Mouse (Mus musculus): ENCODE results near the gene Efcab9. TPM values are rescaled to one million over a fixed set of nuclear protein-coding genes. Genes with fewer than 3 reads are reported as not detected.

Gene Efcab9
- total and polyA plus RNA-seq, 3 experiments: 0.25 to 1.5 TPM; not detected in 1

- Histone ChIP-seq H3K9ac (ENCODE audit: insufficient read depth, low read depth) (no peak overlapping the region), H3K9me3 (replicated peaks; ENCODE audit: low read length) (no peaks in the 10 kb centered on the region), H3K27ac (ENCODE audit: insufficient read depth, low read depth) (no peak overlapping the region), H3K79me2 (replicated peaks; ENCODE audit: control insufficient read depth, extremely low read depth, insufficient read depth, poor library complexity, severe bottlenecking) (no peaks in the 10 kb centered on the region), H3K4me3 (replicated peaks in 1 of 3; ENCODE audit: low read depth in 2 of 3, low read length in 2 of 3, poor library complexity in 1 of 3) (no peak overlapping the region), H3K4me1 (ENCODE audit: control insufficient read depth in 1 of 2, insufficient read depth in 2 of 2) (peaks cover 13 to 17% of the 10 kb centered on the region in 2 experiments), H3K36me3 (replicated peaks in 1 of 2; ENCODE audit: control insufficient read depth in 1 of 2, insufficient read depth in 1 of 2, low read length in 1 of 2) (peaks cover 0 to 2% of the 10 kb centered on the region in 2 experiments), H3K27me3 (replicated peaks) (no peaks in the 10 kb centered on the region), H3K4me2 (ENCODE audit: insufficient read depth, low read depth, poor library complexity, severe bottlenecking) (peak overlapping the region; percentile 26; the same call in 1 of the 2 replicates)
- dilution Hi-C loops (cut with MboI; ENCODE audit: extremely low pct_ligation_motif_present, extremely low pct_unique_long_range_greater_than_20kb, low sequenced_read_pairs) (no loop called here), in situ Hi-C loops (cut with MboI; ENCODE audit: low pct_ligation_motif_present, low pct_unique_long_range_greater_than_20kb, low sequenced_read_pairs) (no loop called here)
- no peak for DNase-seq (ENCODE audit: extremely low read depth)
- 0 out of 2 replicates have a peak, but pooled peaks have one; percentile 22 for TF ChIP-seq RCOR1 (conservative IDR thresholded peaks at IDR 0.05; ENCODE audit: low read depth, low read length)
- TF ChIP-seq USF2 (conservative IDR thresholded peaks at IDR 0.05; ENCODE audit: low read depth, low read length): peak; percentile 40; the same call in 1 of the 2 replicates
- TF ChIP-seq MAX (IDR thresholded peaks at IDR 0.05; ENCODE audit: low read length): peak; percentile 50
- TF ChIP-seq EP300 (IDR thresholded peaks at IDR 0.05; ENCODE audit: low read length): peak; percentile 42; the same call in 1 of the 2 replicates
- TF ChIP-seq SMC3 (IDR thresholded peaks at IDR 0.05; ENCODE audit: low read depth, low read length): no peak
- peak; percentile 36; the same call in 1 of the 2 replicates for TF ChIP-seq CHD2 (IDR thresholded peaks at IDR 0.05; ENCODE audit: low read length)
- TF ChIP-seq USF1 (IDR thresholded peaks at IDR 0.05; ENCODE audit: low read depth, low read length): peak; percentile 68
- TF ChIP-seq E2F4 (IDR thresholded peaks at IDR 0.05; ENCODE audit: insufficient replicate concordance, low read depth, low read length): no peak
- no peak for TF ChIP-seq MAZ (IDR thresholded peaks at IDR 0.05; ENCODE audit: low read depth, low read length)
- no peak for TF ChIP-seq PAX5 (IDR thresholded peaks at IDR 0.05; ENCODE audit: low read length)
- no peak for TF ChIP-seq HCFC1 (IDR thresholded peaks at IDR 0.05; ENCODE audit: low read depth, low read length)
- TF ChIP-seq CTCF (conservative IDR thresholded peaks at IDR 0.05 in 1 of 2, IDR thresholded peaks at IDR 0.05 in 1 of 2; ENCODE audit: low read depth in 2 of 2, low read length in 2 of 2): no peak
- no peak for TF ChIP-seq ETS1 (conservative IDR thresholded peaks at IDR 0.05; ENCODE audit: low read depth, low read length)
- TF ChIP-seq RAD21 (IDR thresholded peaks at IDR 0.05; ENCODE audit: low read depth, low read length): no peak
- TF ChIP-seq UBTF (IDR thresholded peaks at IDR 0.05; ENCODE audit: low read depth, low read length): 0 out of 2 replicates have a peak, but pooled peaks have one; percentile 10
- TF ChIP-seq BHLHE40 (IDR thresholded peaks at IDR 0.05; ENCODE audit: low read depth, low read length): peak; percentile 90
- TF ChIP-seq POLR2A (IDR thresholded peaks at IDR 0.05; ENCODE audit: low read depth, low read length): no peak
- TF ChIP-seq POLR2AphosphoS2 (IDR thresholded peaks at IDR 0.05; ENCODE audit: low read depth, low read length): no peak
- no peak for TF ChIP-seq MYC (IDR thresholded peaks at IDR 0.05; ENCODE audit: low read depth, low read length)
- TF ChIP-seq TCF12 (IDR thresholded peaks at IDR 0.05; ENCODE audit: low read depth, low read length): peak; percentile 32; the same call in 1 of the 2 replicates
- TF ChIP-seq NRF1 (IDR thresholded peaks at IDR 0.05; ENCODE audit: low read depth, low read length): no peak
- TF ChIP-seq IRF4 (IDR thresholded peaks at IDR 0.05; ENCODE audit: low read depth, low read length): peak; percentile 32; the same call in 1 of the 2 replicates
- no peak for TF ChIP-seq CHD1 (IDR thresholded peaks at IDR 0.05; ENCODE audit: low read depth, low read length)
- no peak for TF ChIP-seq ZKSCAN1 (IDR thresholded peaks at IDR 0.05; ENCODE audit: borderline replicate concordance, low read depth, low read length)
- TF ChIP-seq TBP (conservative IDR thresholded peaks at IDR 0.05; ENCODE audit: low read depth, low read length): no peak
Observed at GRCm38 (mm10) chr11:32524122-32524920, 7.6 kb downstream of the Efcab9 start.
